Mouse (Mus musculus): ENCODE measurements at regions not wholly inside any gene's neighbourhood (a gene's known extent, or its start where the extent isn't known, plus 50 kb on each side); places are given as distances from the start of the nearest gene placed in this dataset.

DNA sequence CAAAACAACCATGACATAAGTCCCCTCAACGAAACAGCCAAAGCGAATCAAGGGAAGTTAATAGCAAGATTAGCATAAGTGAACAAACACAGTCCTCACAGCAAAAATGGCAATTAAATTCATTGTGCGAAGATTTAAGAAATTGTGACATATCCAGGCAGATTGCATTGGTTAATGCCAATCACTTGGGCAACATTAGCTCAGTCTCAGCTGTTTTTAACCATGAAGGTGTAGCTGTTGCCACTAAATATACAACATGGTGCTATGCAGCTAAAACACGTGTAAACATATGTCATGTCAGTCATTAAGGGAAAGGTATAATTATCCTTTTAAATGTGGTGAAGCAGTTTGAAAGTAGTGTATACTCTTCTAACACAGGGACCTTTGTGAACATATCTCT lies 482.8 kb upstream of the Tle4 start:
- TF ChIP-seq CTCF (IDR thresholded peaks at IDR 0.05) (no peak), POLR2A (IDR thresholded peaks at IDR 0.05; ENCODE audit: insufficient read depth, low read depth, low read length) (no peak), EP300 (IDR thresholded peaks at IDR 0.05; ENCODE audit: insufficient read depth, low read depth, low read length) (no peak)
